Mouse (Mus musculus): ENCODE results near the gene Eif2a. TPM values are rescaled to one million over a fixed set of nuclear protein-coding genes. Genes with fewer than 3 reads are reported as not detected.

Eif2a gene
- polyA plus RNA-seq, 1 experiment from 2014 or later = 71.1 TPM

DNA sequence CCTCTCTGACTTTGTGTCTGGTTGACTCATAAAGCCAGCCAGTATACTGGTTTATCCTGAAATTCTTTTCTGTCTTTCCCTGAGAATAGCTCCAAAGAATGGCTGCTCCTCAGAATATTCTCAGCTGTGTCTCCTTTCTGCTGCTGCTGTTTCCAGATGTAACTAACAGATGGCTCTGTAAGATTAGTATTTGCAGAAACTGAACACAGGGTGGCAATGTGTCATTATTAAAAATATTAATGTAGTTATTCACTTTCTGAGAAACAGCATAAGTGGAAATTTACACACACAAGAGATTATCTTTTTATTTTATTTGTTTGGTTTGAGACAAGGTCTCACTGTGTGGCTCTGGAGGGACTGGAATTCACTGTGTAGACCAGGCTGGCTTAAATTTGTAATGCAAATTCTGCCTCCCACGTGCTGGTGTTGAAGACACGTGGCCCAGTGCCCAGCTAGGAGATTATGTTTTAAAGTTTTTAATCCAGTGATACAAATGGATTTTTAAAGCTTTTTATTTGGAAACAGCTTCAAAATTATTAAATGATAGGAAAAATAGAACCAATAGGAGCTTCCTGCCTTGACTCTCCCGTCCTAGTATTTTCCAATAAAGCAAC lies 21.8 kb upstream of the Eif2a start:
- 55% methylated on average over 3 of the region's 3 CpGs for WGBS
- Histone ChIP-seq H3K9me3 (ENCODE audit: control insufficient read depth, low read length) (no peaks in the 10 kb centered on the region), H3K4me3 (ENCODE audit: low read length) (no peak overlapping the region), H3K9ac (ENCODE audit: low read depth, low read length) (no peak overlapping the region), H3K36me3 (ENCODE audit: control insufficient read depth, insufficient read depth, low read length) (no peaks in the 10 kb centered on the region), H3K27ac (ENCODE audit: low read depth, low read length) (no peak overlapping the region), H3K4me1 (ENCODE audit: control insufficient read depth, insufficient read depth, low read length) (no peaks in the 10 kb centered on the region), H3K4me2 (replicated peaks; ENCODE audit: low read depth, low read length) (no peak overlapping the region), H3K27me3 (ENCODE audit: control insufficient read depth, insufficient read depth, low read length) (no peaks in the 10 kb centered on the region)
- no peak for ATAC-seq (ENCODE audit: low FRiP score, low TSS enrichment)

DNA sequence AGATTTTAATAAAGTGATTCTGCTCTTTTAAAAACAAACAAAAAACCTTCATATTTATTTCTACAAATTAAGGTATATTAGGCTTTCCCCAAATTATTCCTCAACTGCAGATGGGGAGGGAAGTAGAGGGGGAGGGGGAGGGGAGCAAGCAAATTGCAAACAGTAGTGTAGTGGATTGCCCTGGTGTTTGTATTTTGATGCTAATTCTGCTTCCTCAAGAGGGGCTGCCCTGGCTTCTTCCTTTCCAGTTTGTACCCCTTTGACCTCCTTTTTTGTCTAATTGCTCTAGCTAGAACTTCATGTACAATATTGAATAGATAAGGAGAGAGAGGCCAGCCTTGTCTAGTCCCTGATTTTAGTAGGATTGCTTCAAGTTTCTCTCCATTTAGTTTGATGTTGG lies 20.9 kb upstream of the Eif2a start:
- ATAC-seq (ENCODE audit: low FRiP score, low TSS enrichment) = no peak
- Histone ChIP-seq H3K4me3 (ENCODE audit: low read length) (no peak overlapping the region), H3K9ac (ENCODE audit: low read depth, low read length) (no peak overlapping the region), H3K4me2 (replicated peaks; ENCODE audit: low read depth, low read length) (no peak overlapping the region), H3K9me3 (ENCODE audit: control insufficient read depth, low read length) (no peaks in the 10 kb centered on the region), H3K36me3 (ENCODE audit: control insufficient read depth, insufficient read depth, low read length) (no peaks in the 10 kb centered on the region), H3K4me1 (ENCODE audit: control insufficient read depth, insufficient read depth, low read length) (no peaks in the 10 kb centered on the region), H3K27me3 (ENCODE audit: control insufficient read depth, insufficient read depth, low read length) (no peaks in the 10 kb centered on the region), H3K27ac (ENCODE audit: low read depth, low read length) (no peak overlapping the region)

DNA sequence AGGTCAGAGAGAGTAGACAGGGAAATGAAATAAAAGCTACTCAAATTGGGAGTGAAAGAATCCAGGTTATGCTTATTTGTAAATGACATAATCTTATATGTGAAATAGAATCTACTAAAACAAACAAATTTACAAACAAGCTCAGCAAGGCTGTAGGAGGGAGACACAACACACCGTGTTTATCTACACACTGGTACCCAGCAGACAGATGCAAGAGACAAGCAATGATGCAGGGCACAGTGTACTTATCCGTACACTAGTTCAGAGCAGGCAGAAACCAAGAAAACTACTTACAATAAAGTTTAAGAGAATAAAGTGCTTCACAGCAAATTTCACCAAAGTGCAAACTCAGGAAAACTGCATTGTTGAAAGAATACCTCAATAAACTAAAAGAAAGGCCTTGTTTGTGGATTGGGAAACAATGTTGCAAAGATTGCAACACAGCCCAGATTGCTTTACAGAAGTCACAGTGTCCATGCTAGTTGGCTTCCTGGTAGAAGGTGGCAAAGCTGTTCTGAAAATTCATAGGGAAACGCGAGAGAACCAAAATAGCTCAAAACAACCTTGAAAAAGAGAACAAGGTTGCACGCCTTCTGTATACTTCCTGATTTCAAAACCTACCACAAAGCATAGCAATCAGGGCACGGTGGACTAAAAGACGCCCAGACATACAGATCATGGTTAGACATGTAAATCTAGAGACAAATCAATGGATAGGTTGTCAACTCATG lies 17.4 kb upstream of the Eif2a start:
- Histone ChIP-seq H3K36me3 (ENCODE audit: control insufficient read depth, insufficient read depth, low read length) (no peaks in the 10 kb centered on the region), H3K27me3 (ENCODE audit: control insufficient read depth, insufficient read depth, low read length) (no peaks in the 10 kb centered on the region), H3K4me3 (ENCODE audit: low read length) (no peak overlapping the region), H3K9me3 (ENCODE audit: control insufficient read depth, low read length) (no peaks in the 10 kb centered on the region), H3K4me2 (replicated peaks; ENCODE audit: low read depth, low read length) (no peak overlapping the region), H3K9ac (ENCODE audit: low read depth, low read length) (no peak overlapping the region), H3K27ac (ENCODE audit: low read depth, low read length) (no peak overlapping the region), H3K4me1 (ENCODE audit: control insufficient read depth, insufficient read depth, low read length) (no peaks in the 10 kb centered on the region)
- ATAC-seq (ENCODE audit: low FRiP score, low TSS enrichment) = no peak
- 87% methylated on average over 7 of the region's 7 CpGs for WGBS

DNA sequence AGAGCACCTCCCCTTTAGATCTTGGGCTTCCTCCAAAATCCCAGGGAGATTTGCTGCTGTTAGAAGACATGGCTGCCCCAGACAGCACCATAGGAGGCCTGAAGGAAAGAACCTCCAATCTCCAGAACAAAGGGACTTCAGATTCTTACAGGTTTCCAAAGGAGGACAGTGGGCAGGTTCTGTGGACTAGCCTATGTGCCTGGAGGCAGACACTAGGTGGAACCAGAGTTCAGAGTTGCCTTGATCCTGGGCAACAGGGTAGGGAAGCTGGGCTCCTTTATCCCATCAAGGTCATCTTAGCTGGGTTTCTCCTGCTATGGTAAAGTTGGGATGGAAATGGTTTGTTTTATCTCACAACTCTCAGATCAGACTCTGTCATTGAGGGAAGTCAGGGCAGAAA lies 14.0 kb upstream of the Eif2a start:
- H3K4me3 ChIP-seq (ENCODE audit: low read length) = no peak overlapping the region
- H3K4me2 ChIP-seq (replicated peaks; ENCODE audit: low read depth, low read length) = no peak overlapping the region
- ATAC-seq (ENCODE audit: low FRiP score, low TSS enrichment) = no peak
- no peak overlapping the region for H3K27ac ChIP-seq (ENCODE audit: low read depth, low read length)
- H3K9me3 ChIP-seq (ENCODE audit: control insufficient read depth, low read length) = no peaks in the 10 kb centered on the region
- H3K36me3 ChIP-seq (ENCODE audit: control insufficient read depth, insufficient read depth, low read length) = no peaks in the 10 kb centered on the region
- no peaks in the 10 kb centered on the region for H3K4me1 ChIP-seq (ENCODE audit: control insufficient read depth, insufficient read depth, low read length)
- H3K27me3 ChIP-seq (ENCODE audit: control insufficient read depth, insufficient read depth, low read length) = no peaks in the 10 kb centered on the region
- no peak overlapping the region for H3K9ac ChIP-seq (ENCODE audit: low read depth, low read length)

DNA sequence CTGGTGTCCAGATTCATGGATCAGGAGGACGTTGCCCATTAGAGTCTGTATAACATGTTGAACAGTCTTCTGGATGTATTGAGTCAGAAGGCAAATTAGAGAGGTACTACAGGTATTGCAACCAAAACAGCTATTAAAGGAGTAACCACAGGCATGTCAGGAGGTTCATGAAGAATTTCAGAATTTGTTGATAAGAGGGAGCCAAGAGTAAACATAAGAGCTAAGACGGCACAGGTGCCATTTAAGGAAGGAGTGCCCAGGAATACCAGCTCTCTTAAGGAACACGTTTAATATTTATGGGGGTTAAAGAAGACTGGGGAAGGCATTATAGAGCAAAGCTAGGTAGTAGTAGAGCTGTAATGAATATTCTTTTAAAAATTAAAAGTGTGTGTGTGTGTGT lies 12.9 kb upstream of the Eif2a start:
- Histone ChIP-seq H3K9ac (ENCODE audit: low read depth, low read length) (no peak overlapping the region), H3K9me3 (ENCODE audit: control insufficient read depth, low read length) (no peaks in the 10 kb centered on the region), H3K36me3 (ENCODE audit: control insufficient read depth, insufficient read depth, low read length) (no peaks in the 10 kb centered on the region), H3K27ac (ENCODE audit: low read depth, low read length) (no peak overlapping the region), H3K4me3 (ENCODE audit: low read length) (no peak overlapping the region), H3K27me3 (ENCODE audit: control insufficient read depth, insufficient read depth, low read length) (no peaks in the 10 kb centered on the region), H3K4me2 (replicated peaks; ENCODE audit: low read depth, low read length) (no peak overlapping the region), H3K4me1 (ENCODE audit: control insufficient read depth, insufficient read depth, low read length) (no peaks in the 10 kb centered on the region)
- WGBS = 81% methylated on average over 3 of the region's 3 CpGs
- ATAC-seq (ENCODE audit: low FRiP score, low TSS enrichment) = no peak

DNA sequence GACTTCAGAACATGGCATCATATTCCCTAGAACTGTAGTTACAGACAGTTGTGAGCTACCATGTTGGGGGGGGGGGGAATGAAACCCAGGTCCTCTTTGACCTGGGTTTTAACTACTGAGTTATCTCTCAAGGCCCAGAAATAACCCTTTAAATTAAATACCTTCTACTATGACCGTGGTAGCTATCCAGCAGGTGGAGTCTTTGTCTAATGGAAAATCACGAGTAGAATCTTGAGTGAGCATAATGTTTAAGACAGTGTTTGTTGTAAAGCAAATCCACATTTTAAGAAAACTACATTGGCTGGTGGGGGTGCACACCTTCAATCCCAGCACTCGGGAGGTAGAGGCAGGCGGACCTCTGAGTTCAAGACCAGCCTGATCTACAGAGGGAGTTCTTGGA lies 12.1 kb upstream of the Eif2a start:
- no peaks in the 10 kb centered on the region for H3K9me3 ChIP-seq (ENCODE audit: control insufficient read depth, low read length)
- WGBS = 83% methylated on average over 4 of the region's 4 CpGs
- no peak overlapping the region for H3K4me2 ChIP-seq (replicated peaks; ENCODE audit: low read depth, low read length)
- no peaks in the 10 kb centered on the region for H3K27me3 ChIP-seq (ENCODE audit: control insufficient read depth, insufficient read depth, low read length)
- no peaks in the 10 kb centered on the region for H3K36me3 ChIP-seq (ENCODE audit: control insufficient read depth, insufficient read depth, low read length)
- H3K9ac ChIP-seq (ENCODE audit: low read depth, low read length) = no peak overlapping the region
- no peak overlapping the region for H3K4me3 ChIP-seq (ENCODE audit: low read length)
- no peaks in the 10 kb centered on the region for H3K4me1 ChIP-seq (ENCODE audit: control insufficient read depth, insufficient read depth, low read length)
- no peak overlapping the region for H3K27ac ChIP-seq (ENCODE audit: low read depth, low read length)
- no peak for ATAC-seq (ENCODE audit: low FRiP score, low TSS enrichment)

DNA sequence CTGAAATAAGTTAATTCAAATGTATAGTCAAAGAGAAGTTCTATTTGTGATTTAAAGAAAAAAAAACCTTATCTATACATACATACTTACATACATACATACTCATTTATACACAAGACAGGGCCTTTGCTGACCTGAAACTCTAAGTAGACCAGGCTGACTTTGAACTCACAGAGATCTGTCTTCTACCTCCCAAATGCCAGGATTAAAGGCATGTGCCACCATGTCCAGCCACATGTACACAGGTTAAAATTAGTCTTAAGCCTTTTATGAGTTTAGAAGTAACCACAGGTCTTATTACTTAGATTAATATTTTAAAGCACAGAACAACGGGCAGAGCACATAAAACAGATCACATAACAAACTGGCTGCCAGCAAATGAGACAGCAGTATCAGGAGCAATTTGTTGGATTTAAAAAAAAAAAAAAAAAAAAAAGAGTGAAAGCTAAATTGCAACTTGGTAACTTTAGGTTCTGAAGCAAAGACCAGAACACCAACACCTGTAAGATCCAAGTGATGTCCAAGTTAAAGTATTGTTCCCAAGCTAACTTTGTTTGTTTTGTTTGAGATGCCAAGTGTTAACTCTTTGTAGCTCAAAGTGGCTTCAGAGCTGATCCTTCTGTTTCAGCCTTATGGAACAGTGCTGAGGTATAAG lies 9.5 kb upstream of the Eif2a start:
- Histone ChIP-seq H3K4me2 (replicated peaks; ENCODE audit: low read depth, low read length) (no peak overlapping the region), H3K36me3 (ENCODE audit: control insufficient read depth, insufficient read depth, low read length) (peaks cover 3% of the 10 kb centered on the region; the same call in 1 of the 2 replicates), H3K27ac (ENCODE audit: low read depth, low read length) (no peak overlapping the region), H3K9me3 (ENCODE audit: control insufficient read depth, low read length) (no peaks in the 10 kb centered on the region), H3K4me3 (ENCODE audit: low read length) (no peak overlapping the region), H3K27me3 (ENCODE audit: control insufficient read depth, insufficient read depth, low read length) (no peaks in the 10 kb centered on the region), H3K9ac (ENCODE audit: low read depth, low read length) (no peak overlapping the region), H3K4me1 (ENCODE audit: control insufficient read depth, insufficient read depth, low read length) (no peaks in the 10 kb centered on the region)
- ATAC-seq (ENCODE audit: low FRiP score, low TSS enrichment) = no peak
- 40% methylated on average over 1 of the region's 1 CpGs for WGBS

DNA sequence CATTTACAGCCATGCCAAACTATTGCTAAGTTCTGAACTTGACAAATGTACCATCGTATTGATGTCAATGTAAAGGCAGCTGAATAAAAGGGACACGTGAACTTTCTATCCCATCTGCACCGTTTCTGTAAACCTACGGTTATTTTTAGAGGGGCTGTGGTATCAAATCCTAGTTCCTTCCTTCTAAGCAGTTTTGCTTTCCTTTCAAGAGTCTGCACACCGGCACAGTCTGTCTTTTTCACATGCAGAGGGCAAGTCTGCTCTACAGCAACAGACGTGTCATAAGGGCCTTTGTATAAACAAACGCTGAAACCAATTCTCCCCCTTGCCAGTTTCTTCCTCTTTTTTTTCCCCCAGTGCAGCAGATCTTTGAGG lies 9.0 kb upstream of the Eif2a start:
- H3K36me3 ChIP-seq (ENCODE audit: control insufficient read depth, insufficient read depth, low read length) = peaks cover 7% of the 10 kb centered on the region; the same call in 1 of the 2 replicates
- H3K9ac ChIP-seq (ENCODE audit: low read depth, low read length) = no peak overlapping the region
- H3K9me3 ChIP-seq (ENCODE audit: control insufficient read depth, low read length) = no peaks in the 10 kb centered on the region
- H3K4me1 ChIP-seq (ENCODE audit: control insufficient read depth, insufficient read depth, low read length) = no peaks in the 10 kb centered on the region
- no peak overlapping the region for H3K4me3 ChIP-seq (ENCODE audit: low read length)
- H3K27me3 ChIP-seq (ENCODE audit: control insufficient read depth, insufficient read depth, low read length) = no peaks in the 10 kb centered on the region
- no peak overlapping the region for H3K4me2 ChIP-seq (replicated peaks; ENCODE audit: low read depth, low read length)
- H3K27ac ChIP-seq (ENCODE audit: low read depth, low read length) = no peak overlapping the region
- no peak for ATAC-seq (ENCODE audit: low FRiP score, low TSS enrichment)
- 55% methylated on average over 7 of the region's 7 CpGs for WGBS

DNA sequence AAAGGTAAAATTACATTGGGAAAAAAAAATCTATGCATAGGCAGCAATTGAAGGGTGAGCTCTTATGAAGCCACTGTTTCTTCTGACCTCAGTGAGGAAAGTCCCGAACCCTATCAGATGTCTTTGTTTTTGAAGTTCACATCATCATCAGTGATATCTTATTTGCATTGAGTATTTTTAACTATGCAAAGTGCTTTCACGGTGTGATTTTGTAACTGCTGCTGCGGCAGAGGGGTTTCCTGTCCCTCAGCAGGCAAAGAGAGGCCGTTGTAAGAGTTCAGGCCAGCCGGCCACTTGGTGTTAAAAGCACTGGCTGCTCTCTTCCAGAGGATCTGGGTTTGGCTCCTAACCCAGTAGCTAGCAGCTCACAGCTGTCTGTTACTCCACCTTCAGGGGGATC lies 8.4 kb upstream of the Eif2a start:
- no peaks in the 10 kb centered on the region for H3K27me3 ChIP-seq (ENCODE audit: control insufficient read depth, insufficient read depth, low read length)
- no peak for ATAC-seq (ENCODE audit: low FRiP score, low TSS enrichment)
- H3K36me3 ChIP-seq (ENCODE audit: control insufficient read depth, insufficient read depth, low read length) = peaks cover 11% of the 10 kb centered on the region
- no peak overlapping the region for H3K9ac ChIP-seq (ENCODE audit: low read depth, low read length)
- no peak overlapping the region for H3K4me2 ChIP-seq (replicated peaks; ENCODE audit: low read depth, low read length)
- H3K4me1 ChIP-seq (ENCODE audit: control insufficient read depth, insufficient read depth, low read length) = no peaks in the 10 kb centered on the region
- no peak overlapping the region for H3K27ac ChIP-seq (ENCODE audit: low read depth, low read length)
- H3K9me3 ChIP-seq (ENCODE audit: control insufficient read depth, low read length) = no peaks in the 10 kb centered on the region
- H3K4me3 ChIP-seq (ENCODE audit: low read length) = no peak overlapping the region
- 62% methylated on average over 5 of the region's 5 CpGs for WGBS

All from kidney, embryonic 14.5 days (tissue).